Mouse (Mus musculus) left cerebral cortex, postnatal 14 days (tissue): ENCODE measurements at regions not wholly inside any gene's neighbourhood (a gene's known extent, or its start where the extent isn't known, plus 50 kb on each side); places are given as distances from the start of the nearest gene placed in this dataset.
A peak's percentile ranks its signal among the peaks of the same experiment; 100 is the strongest.

Source experiments
- DNase-seq, 2 experiments: peaks; one replicate each; pipeline ENCODE4 v3.0.0; 2021 to 2022; ENCODE audit warnings: low spot score in 2 of 2, mixed read lengths in 1 of 2
- intact Hi-C: fragments of 180-260 bp; cut with DNase I; formaldehyde crosslinking; loops from one replicate; pipeline ENCODE4 v1.15.1; 2025

GRCm38 (mm10) chr4:140463296-140463695, 202.5 kb downstream of the Arhgef10l start:
- intact Hi-C loops: loop anchor here (10.0 kb wide), 1 partner anchor 208 kb away; no protein-coding TSS in a partner anchor
- DNase-seq: no peak

GRCm38 (mm10) chr4:140461317-140461716, 204.5 kb downstream of the Arhgef10l start:
- peak; percentile 74 to 81 for DNase-seq
- intact Hi-C loops: loop anchor here (10.0 kb wide), 1 partner anchor 207 kb away; no protein-coding TSS in a partner anchor

GRCm38 (mm10) chr4:140449062-140449461, 202.5 kb upstream of the Igsf21 start:
- intact Hi-C loops: no loop called here

GRCm38 (mm10) chr4:140446455-140446854, 199.9 kb upstream of the Igsf21 start:
- no peak for DNase-seq
- intact Hi-C loops: no loop called here

More at GRCm38 (mm10) chr4:140449062-140449461, 202.5 kb upstream of the Igsf21 start:
- peak; percentile 63 to 73 for DNase-seq

GRCm38 (mm10) chr4:140445931-140446330, 199.3 kb upstream of the Igsf21 start:
- intact Hi-C loops: no loop called here
- DNase-seq: no peak

- intact Hi-C loops: no loop called here
- DNase-seq: no peak
These were observed 196.6 kb upstream of the Igsf21 start for GRCm38 (mm10) chr4:140443221-140443620.

GRCm38 (mm10) chr4:140441805-140442204, 195.2 kb upstream of the Igsf21 start:
- intact Hi-C loops: no loop called here
- DNase-seq: no peak

GRCm38 (mm10) chr4:140439856-140440255, 193.3 kb upstream of the Igsf21 start:
- DNase-seq: no peak
- intact Hi-C loops: no loop called here

GRCm38 (mm10) chr4:140436030-140436429, 189.4 kb upstream of the Igsf21 start:
- intact Hi-C loops: no loop called here
- no peak for DNase-seq

- no peak for DNase-seq
These were observed 187.4 kb upstream of the Igsf21 start for GRCm38 (mm10) chr4:140433744-140434542.

GRCm38 (mm10) chr4:140432101-140432500, 185.5 kb upstream of the Igsf21 start:
- intact Hi-C loops: no loop called here
- no peak for DNase-seq

More at GRCm38 (mm10) chr4:140433744-140434542, 187.4 kb upstream of the Igsf21 start:
- intact Hi-C loops: no loop called here

GRCm38 (mm10) chr4:140427039-140427438, 180.5 kb upstream of the Igsf21 start:
- DNase-seq: no peak
- intact Hi-C loops: no loop called here

- intact Hi-C loops: no loop called here
- DNase-seq: peak; percentile 74 to 88
These were observed 177.2 kb upstream of the Igsf21 start for GRCm38 (mm10) chr4:140423791-140424190.

- DNase-seq: no peak
- intact Hi-C loops: no loop called here
These were observed 175.5 kb upstream of the Igsf21 start for GRCm38 (mm10) chr4:140421926-140422585.

GRCm38 (mm10) chr4:140419720-140420412, 173.3 kb upstream of the Igsf21 start:
- no peak for DNase-seq
- intact Hi-C loops: no loop called here

GRCm38 (mm10) chr4:140412312-140412930, 165.8 kb upstream of the Igsf21 start:
- intact Hi-C loops: no loop called here
- DNase-seq: peak in 1 of 2 experiments; percentile 47

GRCm38 (mm10) chr4:140408446-140408845, 161.9 kb upstream of the Igsf21 start:
- DNase-seq: no peak
- intact Hi-C loops: no loop called here

GRCm38 (mm10) chr4:140406913-140407312, 160.3 kb upstream of the Igsf21 start:
- intact Hi-C loops: no loop called here
- DNase-seq: no peak

- intact Hi-C loops: no loop called here
- peak; percentile 19 to 37 for DNase-seq
These were observed 159.7 kb upstream of the Igsf21 start for GRCm38 (mm10) chr4:140405993-140406881.
